Mouse (Mus musculus): ENCODE results near the gene Osgepl1.
"Not testable (repeated sequence)": the region's sequence is repeated elsewhere in the genome, so short reads cannot be mapped to it uniquely, and the experiment has no call there.

Gene Osgepl1

GRCm38 (mm10) chr1:53312989-53313967 lies at the start of gene Osgepl1:
TSS of gene Osgepl1 (plus strand) at chr1:53313624.
- peak; percentile 87 for DNase-seq (ENCODE audit: low spot score)

GRCm38 (mm10) chr1:53264958-53265612 lies 48.3 kb upstream of the Osgepl1 start:
- not testable (repeated sequence) for DNase-seq (ENCODE audit: low spot score)

GRCm38 (mm10) chr1:53269901-53270300 lies 43.5 kb upstream of the Osgepl1 start:
- no peak for DNase-seq (ENCODE audit: low spot score)

GRCm38 (mm10) chr1:53272646-53273045 lies 40.8 kb upstream of the Osgepl1 start:
- DNase-seq (ENCODE audit: low spot score) = peak; percentile 45

- no peak for DNase-seq (ENCODE audit: low spot score)
Measured at GRCm38 (mm10) chr1:53291197-53291596, 22.2 kb upstream of the Osgepl1 start.

- DNase-seq (ENCODE audit: low spot score) = peak; percentile 93
Measured at GRCm38 (mm10) chr1:53296581-53297383, 16.6 kb upstream of the Osgepl1 start, which contains the start of the genes Pms1, Ormdl1 and Gm28778. TSS of gene Pms1 (minus strand) at chr1:53297018. TSS of gene Ormdl1 (plus strand) at chr1:53297095. TSS of gene Gm28778 (plus strand) at chr1:53297111.

- DNase-seq (ENCODE audit: low spot score) = no peak
Measured at GRCm38 (mm10) chr1:53300506-53300905, 12.9 kb upstream of the Osgepl1 start.

- DNase-seq (ENCODE audit: low spot score) = no peak
Measured at GRCm38 (mm10) chr1:53321662-53322344, 8.4 kb downstream of the Osgepl1 start.

- no peak for DNase-seq (ENCODE audit: low spot score)
Measured at GRCm38 (mm10) chr1:53323254-53323653, 9.8 kb downstream of the Osgepl1 start.

- no peak for DNase-seq (ENCODE audit: low spot score)
Measured at GRCm38 (mm10) chr1:53324277-53324676, 10.9 kb downstream of the Osgepl1 start.

- DNase-seq (ENCODE audit: low spot score) = no peak
Measured at GRCm38 (mm10) chr1:53324827-53325494, 11.5 kb downstream of the Osgepl1 start.

GRCm38 (mm10) chr1:53333527-53333926 lies 20.1 kb downstream of the Osgepl1 start:
- not testable (repeated sequence) for DNase-seq (ENCODE audit: low spot score)

GRCm38 (mm10) chr1:53335465-53335864 lies 22.0 kb downstream of the Osgepl1 start:
- no peak for DNase-seq (ENCODE audit: low spot score)

- DNase-seq (ENCODE audit: low spot score) = not testable (repeated sequence)
Measured at GRCm38 (mm10) chr1:53337403-53337802, 24.0 kb downstream of the Osgepl1 start.

- DNase-seq (ENCODE audit: low spot score) = no peak
Measured at GRCm38 (mm10) chr1:53341071-53341470, 27.6 kb downstream of the Osgepl1 start.

GRCm38 (mm10) chr1:53352327-53353261 lies 39.2 kb downstream of the Osgepl1 start, which contains the start of the genes Asdurf, Gm28551 and Asnsd1:
TSS of gene Asdurf (minus strand) at chr1:53352619.
TSS of gene Gm28551 (minus strand) at chr1:53352667.
TSS of gene Asnsd1 (minus strand) at chr1:53352752.
- peak; percentile 97 for DNase-seq (ENCODE audit: low spot score)

- no peak for DNase-seq (ENCODE audit: low spot score)
Measured at GRCm38 (mm10) chr1:53358988-53359387, 45.6 kb downstream of the Osgepl1 start.
